Mouse (Mus musculus): Measurements from ENCODE around the gene Fn1.
A peak's percentile ranks its signal among the peaks of the same experiment; 100 is the strongest.

Gene Fn1

DNA sequence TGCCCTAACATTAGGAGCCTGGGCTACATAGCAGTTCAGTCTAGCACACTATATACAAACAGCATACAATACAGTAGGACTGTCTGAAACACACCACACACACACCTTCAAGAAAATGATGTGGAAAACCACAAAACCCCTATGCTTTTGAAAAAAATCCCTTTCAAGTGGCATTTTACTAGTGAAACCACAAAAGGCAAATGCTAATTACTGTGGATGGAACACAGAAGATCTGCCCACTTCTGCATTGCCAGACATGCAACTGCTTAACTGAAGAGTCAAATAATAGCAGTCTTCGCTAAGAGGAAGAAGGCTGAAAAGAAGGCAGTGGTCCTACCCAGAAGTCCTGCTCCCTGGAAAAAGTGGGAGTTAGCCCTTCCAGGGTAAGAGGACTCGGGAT lies 58.7 kb downstream of the Fn1 start:
- DNase-seq, result no peak

DNA sequence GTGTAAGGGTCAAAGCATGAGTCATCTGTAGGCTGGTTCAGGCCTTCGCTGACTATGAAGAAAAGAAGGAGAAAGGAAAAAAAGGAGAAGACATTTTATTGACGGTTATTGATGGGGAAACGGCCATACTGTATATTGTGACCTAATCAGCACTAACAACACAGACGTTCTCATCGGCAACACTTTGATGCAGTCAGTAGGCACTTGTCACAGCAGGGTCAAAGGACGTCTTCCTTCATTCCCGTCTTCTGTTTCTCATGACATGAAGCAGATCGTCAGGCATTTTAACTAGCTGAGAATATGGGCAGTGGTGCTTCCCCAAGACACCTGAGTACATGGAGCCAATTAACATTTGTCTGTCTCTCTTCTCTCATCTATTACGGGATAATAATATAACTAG lies 59.8 kb downstream of the Fn1 start:
- no peak for DNase-seq

GRCm38 (mm10) chr1:71590038-71590437 lies 63.0 kb downstream of the Fn1 start:
- no peak for DNase-seq

GRCm38 (mm10) chr1:71586658-71587057 lies 66.3 kb downstream of the Fn1 start:
- DNase-seq, result no peak

- DNase-seq, result no peak
These were observed 69.1 kb downstream of the Fn1 start for GRCm38 (mm10) chr1:71583900-71584299.

- no peak for DNase-seq
These were observed 69.7 kb downstream of the Fn1 start for GRCm38 (mm10) chr1:71583302-71583701.

- DNase-seq, result no peak
These were observed 72.6 kb downstream of the Fn1 start for GRCm38 (mm10) chr1:71580408-71580807.

DNA sequence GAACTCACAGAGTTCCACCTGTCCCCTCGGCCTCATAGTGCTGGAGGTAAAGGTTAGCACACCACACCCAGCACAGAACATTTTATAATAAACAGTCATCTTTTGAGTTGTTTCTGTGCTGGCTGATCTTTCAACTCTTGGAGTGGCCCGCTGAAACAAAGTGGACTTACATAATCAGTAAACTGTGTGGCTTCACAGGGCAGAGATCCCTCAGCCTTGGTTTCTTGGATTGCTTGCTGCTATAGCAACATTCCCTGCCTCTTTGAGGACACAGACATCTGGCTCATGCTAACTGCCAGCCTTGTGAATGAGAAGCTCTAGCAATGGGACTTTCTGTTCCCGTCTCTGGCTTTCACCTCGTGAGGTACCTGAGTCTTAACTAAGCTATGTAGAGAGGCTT lies 73.5 kb downstream of the Fn1 start:
- peak; percentile 24 to 78 for DNase-seq

- DNase-seq, result no peak
These were observed 76.2 kb downstream of the Fn1 start for GRCm38 (mm10) chr1:71576837-71577236.

DNA sequence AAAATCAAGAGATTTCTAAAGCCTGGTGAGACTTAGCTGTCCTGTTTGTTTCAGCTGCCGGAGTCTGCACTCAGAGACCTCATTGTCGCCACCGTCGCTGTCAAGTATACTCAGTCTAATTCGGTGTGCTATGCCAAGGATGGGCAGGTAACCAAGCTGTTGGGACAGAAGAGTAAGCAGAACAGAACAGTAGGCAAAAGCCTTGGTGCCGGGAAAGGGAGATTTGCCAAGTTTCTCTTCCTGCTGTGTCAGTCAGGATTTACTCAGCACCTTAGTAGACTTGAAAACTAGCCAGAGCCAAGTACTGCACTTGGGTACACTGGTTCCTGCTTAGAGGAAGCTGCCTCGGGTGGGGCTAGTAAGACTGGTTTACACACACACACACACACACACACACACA lies 77.0 kb downstream of the Fn1 start:
- no peak for DNase-seq

DNA sequence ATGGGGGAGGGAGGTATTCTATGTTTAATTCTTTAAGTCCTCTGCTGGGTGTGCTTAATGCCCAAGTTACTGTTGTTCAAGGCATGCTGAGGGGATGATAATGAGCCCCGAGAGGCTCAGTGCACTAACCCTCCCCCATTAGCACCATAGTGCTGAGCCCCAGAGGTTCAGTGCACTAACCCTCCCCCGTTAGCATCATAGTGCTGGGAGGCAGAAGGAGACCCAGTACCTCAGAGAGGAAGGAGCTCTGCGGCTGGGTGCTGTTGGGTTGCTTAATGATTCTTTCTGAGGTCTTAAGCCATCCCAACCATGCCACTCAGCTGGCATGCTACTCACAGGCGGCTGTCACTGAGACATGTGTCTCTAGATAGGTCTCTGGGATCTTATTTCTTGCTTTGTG lies 82.9 kb downstream of the Fn1 start:
- no peak for DNase-seq

GRCm38 (mm10) chr1:71567884-71568605 lies 85.0 kb downstream of the Fn1 start:
- no peak for DNase-seq

- DNase-seq, result no peak
These were observed 88.7 kb downstream of the Fn1 start for GRCm38 (mm10) chr1:71564291-71564690.

- no peak for DNase-seq
These were observed 92.4 kb downstream of the Fn1 start for GRCm38 (mm10) chr1:71560626-71561025.

GRCm38 (mm10) chr1:71556688-71557612 lies 96.0 kb downstream of the Fn1 start, which contains the start of gene Atic:
TSS of gene Atic (plus strand) at chr1:71557150.
- DNase-seq, result peak; percentile 93 to 96

DNA sequence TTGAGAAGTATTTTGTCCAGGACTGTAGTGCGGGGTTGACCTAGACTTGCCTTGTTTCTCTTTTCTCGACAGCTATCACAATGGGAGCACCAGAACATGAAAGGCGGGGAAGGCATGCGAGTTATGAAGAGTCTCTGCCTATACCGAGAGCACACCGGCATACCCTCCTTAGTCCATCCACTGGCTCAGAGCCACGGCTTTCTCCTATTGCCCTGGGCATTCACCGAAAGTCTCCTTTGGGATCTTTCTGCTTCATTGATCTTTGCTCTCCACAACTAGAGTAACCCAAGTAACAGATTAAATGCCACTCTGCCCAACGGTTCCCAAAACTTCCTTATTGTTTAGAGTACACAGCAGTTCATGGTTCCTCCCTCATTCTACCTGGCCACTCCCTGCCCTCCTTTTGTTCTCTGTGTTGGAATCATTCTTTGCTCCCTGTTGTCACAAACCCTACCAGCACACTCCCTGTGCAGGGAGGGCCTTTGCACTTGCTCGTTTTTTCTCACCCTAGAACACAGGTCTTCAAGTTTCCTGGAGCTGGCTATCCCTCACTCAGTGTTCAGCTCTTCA lies 102.3 kb downstream of the Fn1 start:
- peak in 1 of 2 experiments; percentile 36 for DNase-seq

DNA sequence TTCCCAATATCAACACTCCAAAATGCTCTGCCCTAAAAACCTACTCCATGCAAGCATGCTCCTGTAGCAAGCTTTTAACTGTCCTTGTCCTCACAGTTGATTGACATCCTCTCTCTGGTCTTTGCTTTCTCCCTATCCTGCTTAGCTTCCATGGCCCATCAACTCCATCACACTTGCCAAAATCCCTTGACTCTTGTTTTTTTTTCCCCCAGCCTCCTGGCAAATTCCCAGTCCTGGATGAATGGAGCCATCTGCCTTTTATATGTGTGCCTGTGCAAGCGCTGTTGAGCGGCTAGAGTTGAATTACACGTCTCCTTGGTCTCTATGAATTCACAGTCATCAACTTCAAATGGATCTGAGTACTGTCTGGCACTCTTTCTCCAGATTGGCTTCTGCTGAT lies 112.6 kb downstream of the Fn1 start:
- no peak for DNase-seq

DNA sequence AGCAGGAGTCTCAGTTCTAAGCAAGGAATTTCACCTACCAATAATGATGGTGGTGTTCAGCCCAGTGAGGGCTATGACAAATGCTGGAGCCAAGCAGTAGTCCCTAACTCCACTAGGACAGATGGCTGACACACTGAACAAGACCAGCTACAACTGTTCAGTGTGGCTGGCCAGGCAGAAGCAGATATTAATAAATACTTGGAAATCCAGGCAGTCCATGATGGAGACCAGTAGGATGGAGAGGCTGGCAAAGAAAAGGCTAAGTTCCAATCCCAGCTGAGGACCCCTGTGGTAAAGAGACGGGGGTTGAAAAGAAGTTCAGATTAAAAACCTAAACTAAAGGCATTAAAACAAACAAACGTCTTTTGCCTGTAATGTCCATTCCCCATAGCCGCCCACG lies 113.4 kb downstream of the Fn1 start:
- no peak for DNase-seq
